Mouse (Mus musculus) layer of hippocampus, adult 2 months (tissue): Measurements from ENCODE around the gene Fam71f1. TPM values are rescaled to one million over a fixed set of nuclear protein-coding genes. Genes with fewer than 3 reads are reported as not detected.
"Not testable (repeated sequence)": the region's sequence is repeated elsewhere in the genome, so short reads cannot be mapped to it uniquely, and the experiment has no call there.

Experiments used
- DNase-seq, 2 experiments: peaks; one replicate each; pipeline ENCODE4 v3.0.0; 2022; ENCODE audit warnings: low spot score in 2 of 2
- H3K27ac ChIP-seq: fragments of 200-600 bp; 2 replicates; pipeline ENCODE4 v1.8.1; 2022
- H3K4me3 ChIP-seq: fragments of 200-600 bp; 2 replicates; pipeline ENCODE4 v1.8.1; 2022; ENCODE audit warnings: mild to moderate bottlenecking
- CTCF ChIP-seq: fragments of 200-600 bp; conservative IDR thresholded peaks from 2 replicates; pipeline ENCODE4 v1.8.1; 2022; ENCODE audit warnings: antibody characterized with exemption, mild to moderate bottlenecking, moderate library complexity
- total RNA-seq, 2 experiments: library from RNA; stranded (reverse); gene quantifications; 2 replicates each; pipeline ENCODE4 v1.2.3; 2021

Gene Fam71f1
- total RNA-seq, 2 experiments from 2014 or later, result not detected

DNA sequence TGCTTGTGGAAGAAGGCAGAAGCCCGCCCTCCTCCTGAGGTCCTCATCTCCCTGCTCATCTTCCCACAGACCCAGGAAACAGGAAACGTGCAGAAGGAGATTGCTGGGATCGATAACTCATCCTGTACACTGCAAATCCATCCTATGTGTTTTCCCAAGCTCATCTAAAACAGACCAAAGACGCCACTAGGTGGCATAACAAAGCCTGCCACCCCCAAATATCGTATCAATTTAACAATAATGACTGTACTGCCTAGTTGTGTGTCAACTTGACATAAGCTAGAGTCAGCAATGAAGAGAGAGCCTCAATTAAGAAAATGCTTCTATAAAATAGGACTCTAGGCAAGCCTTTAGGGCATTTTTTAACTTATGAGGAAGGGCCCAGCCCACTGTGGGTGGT lies 15.2 kb upstream of the Fam71f1 start:
- DNase-seq, result no peak
- Histone ChIP-seq H3K27ac (no peak overlapping the region), H3K4me3 (no peak overlapping the region)
- TF ChIP-seq CTCF, result peak; percentile 69

DNA sequence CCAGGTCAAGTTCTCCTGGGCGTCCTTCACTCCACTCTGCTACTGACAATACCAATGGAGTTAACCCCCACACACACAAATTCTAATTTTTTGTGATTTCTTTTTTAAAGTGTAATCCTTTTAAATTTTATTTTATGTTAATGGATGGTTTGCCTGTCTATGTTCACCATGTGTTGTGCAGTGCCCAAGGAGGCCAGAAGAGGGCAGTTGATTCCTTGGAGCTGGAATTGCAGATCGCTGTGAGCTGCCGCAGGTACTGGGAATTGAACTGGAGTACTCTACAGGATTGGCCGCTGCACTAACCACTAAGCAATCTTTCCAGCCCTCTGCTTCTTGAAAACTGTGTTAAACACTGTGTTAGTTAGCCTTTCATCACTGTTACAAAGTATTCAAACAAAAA lies 13.5 kb upstream of the Fam71f1 start:
- DNase-seq, result no peak
- TF ChIP-seq CTCF, result 0 out of 2 replicates have a peak, but pooled peaks have one; percentile 13
- no peak overlapping the region for H3K4me3 ChIP-seq
- H3K27ac ChIP-seq, result no peak overlapping the region

DNA sequence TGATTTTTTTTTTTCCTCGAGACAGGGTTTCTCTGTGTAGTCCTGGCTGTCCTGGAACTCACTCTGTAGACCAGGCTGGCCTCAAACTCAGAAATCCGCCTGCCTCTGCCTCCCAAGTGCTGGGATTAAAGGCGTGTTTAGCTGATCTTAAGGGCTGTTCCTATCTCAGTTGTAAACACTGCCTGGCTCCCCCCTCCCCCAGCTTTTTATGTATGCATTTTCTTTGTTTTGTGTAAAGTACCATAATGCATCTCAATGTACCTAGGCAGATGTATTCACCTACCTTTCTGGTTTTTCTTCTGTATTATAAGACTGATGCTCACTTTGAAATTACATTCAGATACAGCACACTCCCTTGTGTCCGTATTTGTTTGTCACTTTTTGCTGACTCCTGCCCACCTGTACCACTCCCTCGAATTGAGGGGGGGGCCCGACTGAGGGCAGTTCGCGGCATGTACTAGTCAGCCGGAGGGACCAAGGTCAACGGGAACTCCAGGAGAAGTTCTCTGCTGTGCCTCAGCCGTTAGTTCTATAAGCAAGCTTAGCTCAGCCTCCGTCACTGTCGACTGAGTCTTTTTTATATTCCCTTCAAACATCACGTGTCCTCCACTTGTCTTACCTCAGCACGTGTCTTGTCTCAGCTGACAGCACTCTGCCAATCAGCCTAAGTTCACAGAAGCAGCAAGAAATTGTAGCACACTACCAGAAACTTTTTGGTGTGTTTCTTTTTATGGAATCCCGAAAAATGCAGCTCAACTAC lies 9.9 kb upstream of the Fam71f1 start:
- DNase-seq, result no peak
- H3K27ac ChIP-seq, result no peak overlapping the region
- no peak overlapping the region for H3K4me3 ChIP-seq
- TF ChIP-seq CTCF, result no peak

DNA sequence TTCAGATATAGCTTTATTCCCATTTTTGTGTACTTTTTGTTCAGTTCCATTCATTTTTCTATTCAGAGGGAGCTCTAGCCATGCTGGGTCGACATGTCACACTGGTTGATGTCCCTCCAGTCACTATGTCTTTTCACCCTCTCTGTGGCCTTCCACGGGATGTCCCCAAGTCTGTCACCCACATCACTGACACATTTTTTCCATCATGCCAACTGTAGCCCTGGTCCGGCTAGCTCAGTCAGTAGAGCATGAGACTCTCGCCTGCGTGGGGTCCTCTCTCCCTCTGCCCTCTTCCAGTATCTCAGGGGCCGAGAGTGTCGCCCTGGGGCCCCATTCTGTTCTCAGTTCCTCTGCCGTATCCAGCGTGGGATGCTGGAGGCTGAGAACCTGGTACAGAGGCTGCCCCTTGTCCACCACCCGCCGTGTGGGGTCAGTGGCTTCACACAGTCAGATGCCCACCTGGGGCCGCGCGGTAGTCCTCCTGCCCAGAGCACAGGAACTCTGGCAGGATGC lies 5.2 kb upstream of the Fam71f1 start:
- no peak overlapping the region for H3K4me3 ChIP-seq
- no peak overlapping the region for H3K27ac ChIP-seq
- DNase-seq, result no peak
- no peak for TF ChIP-seq CTCF

DNA sequence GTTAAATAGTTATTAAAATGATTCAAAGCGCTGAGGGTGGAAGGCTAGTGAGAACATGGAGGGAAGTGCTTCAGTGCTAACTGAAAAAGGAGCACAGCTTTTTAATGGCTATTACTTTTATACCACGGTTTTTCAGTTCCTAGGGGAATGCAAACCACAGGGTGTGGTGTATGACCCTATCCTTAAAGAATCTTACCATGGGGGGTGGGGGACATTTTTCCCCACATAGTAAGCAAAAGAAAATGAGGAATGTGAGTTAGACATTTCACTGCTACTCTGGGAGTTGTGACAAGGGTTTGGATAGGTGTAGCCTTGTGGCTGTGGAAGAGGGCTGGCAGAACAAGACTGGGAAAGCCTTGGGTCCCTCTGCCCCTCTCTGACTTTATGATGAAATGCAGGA lies 1.7 kb upstream of the Fam71f1 start:
- Histone ChIP-seq H3K27ac (no peak overlapping the region), H3K4me3 (no peak overlapping the region)
- TF ChIP-seq CTCF, result no peak
- no peak for DNase-seq

DNA sequence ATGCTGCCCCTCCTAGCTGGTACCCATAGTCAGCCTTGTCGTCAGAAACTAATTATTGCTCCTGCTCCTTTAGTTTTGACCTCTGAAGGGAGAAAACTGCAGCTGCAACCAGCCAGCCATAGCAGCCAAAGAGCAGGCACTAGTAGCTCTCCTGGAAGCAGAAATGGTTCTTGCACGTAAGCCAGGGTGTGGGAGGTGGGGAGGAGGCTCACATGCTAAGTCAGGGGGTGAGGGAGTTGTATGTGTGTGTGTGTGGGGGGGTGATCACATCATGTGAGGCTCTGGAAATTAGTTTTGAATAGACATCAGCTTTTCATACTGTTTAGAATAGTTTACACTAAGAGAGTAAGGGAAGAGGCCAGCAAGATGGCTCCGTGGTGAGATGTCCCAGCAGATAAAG lies 999 bp upstream of the Fam71f1 start:
- H3K27ac ChIP-seq, result no peak overlapping the region
- no peak overlapping the region for H3K4me3 ChIP-seq
- no peak for DNase-seq
- TF ChIP-seq CTCF, result no peak

DNA sequence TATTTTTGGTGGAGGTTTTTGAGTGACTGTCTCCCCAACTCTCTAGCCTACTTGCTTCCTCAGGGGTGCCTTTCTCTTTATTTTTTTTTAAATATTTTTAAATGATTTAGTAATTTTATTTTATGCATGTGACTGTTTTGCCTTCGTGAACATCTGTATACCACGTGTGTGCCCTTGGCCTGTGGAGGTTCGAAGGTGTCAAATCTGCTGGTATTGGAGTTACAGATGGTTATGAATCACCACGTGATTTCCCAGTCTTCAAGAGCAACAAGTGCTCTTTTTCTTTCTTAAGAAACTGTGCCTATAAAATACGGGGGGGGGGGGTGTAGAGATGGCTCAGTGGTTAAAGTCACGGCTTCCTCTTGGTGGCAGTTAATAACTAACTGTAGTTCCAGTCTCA lies 2.6 kb downstream of the Fam71f1 start:
- no peak for TF ChIP-seq CTCF
- DNase-seq, result no peak

DNA sequence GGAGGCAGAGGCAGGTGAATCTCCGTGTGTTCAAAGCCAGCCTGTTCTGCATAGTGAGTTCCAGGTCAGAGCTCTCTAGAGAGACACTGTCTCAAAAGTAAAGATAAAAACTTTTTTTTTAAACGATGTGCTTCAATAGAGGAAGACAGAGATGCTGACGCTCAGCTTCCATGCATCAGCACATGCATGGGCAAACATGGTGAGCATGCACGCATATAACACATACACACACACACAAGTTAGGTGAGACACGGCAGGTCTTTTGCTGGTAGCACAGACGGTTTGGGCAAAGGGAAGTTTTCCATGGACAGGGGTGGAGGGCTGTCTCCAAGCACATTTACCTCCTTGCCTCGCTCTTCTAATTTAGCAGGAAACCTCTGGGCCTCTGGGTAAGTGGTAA lies 3.2 kb downstream of the Fam71f1 start:
- no peak for TF ChIP-seq CTCF
- DNase-seq, result no peak
- no peak overlapping the region for H3K4me3 ChIP-seq
- no peak overlapping the region for H3K27ac ChIP-seq

More for the DNA sequence above, 2.6 kb downstream of the Fam71f1 start:
- Histone ChIP-seq H3K27ac (no peak overlapping the region), H3K4me3 (no peak overlapping the region)

DNA sequence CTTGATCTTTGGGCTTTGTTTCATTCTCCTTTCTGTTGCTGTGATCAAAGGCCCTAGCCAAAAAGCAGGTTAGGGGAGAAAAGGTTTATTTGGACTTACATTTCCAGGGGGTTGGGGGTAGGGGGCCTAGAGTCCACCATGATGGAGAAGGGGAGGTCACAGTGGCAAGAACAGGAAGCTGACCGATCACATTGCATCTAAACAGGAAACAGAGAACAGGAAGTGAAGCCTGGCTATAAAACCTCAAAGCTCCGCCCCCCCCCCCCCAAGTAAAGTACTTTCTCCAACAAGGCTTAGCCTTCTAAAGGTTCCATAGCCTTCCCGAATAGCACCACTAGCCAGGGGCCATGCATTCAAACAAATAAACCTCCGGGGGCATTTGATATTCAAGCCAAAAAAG lies 3.8 kb downstream of the Fam71f1 start:
- no peak for DNase-seq
- H3K4me3 ChIP-seq, result no peak overlapping the region
- no peak overlapping the region for H3K27ac ChIP-seq
- no peak for TF ChIP-seq CTCF

DNA sequence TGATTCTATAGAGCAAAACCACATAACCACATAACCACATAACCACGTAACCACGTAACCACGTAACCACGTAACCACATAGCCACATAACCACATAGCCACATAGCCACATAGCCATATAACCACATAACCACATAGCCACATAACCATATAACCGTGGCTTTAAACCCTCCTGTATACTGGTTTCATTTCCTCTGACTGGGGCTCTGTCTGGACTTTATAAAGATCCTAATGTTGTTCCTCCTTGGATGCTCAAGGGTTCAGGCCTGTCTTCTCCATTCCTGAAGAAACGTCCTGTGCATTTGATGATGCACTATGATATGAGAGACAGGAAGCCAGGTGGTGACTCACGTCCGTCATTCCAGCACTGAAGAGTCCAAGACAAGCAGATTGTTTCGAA lies 8.0 kb downstream of the Fam71f1 start:
- H3K4me3 ChIP-seq, result no peak overlapping the region
- no peak for DNase-seq
- no peak for TF ChIP-seq CTCF
- no peak overlapping the region for H3K27ac ChIP-seq

DNA sequence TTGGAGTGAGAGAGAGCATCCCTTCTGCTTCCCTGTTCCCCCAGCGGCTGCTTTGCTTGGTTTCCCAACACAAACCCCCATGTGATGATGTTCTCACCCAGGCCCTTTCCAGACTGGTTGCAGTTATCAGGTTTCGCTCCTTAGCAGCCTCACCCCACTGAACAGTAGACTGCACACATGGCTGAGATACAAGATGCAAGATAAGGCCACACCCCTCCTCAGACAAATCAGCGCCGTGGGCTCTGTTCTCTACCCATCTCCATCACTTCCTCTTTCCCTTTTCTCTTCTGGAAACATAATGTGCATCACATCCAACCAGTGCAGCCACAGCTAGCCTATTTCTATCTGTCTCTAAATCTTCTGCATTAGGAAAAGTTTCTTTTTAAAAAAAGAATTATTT lies 10.6 kb downstream of the Fam71f1 start:
- Histone ChIP-seq H3K4me3 (no peak overlapping the region), H3K27ac (no peak overlapping the region)
- TF ChIP-seq CTCF, result no peak
- DNase-seq, result no peak

DNA sequence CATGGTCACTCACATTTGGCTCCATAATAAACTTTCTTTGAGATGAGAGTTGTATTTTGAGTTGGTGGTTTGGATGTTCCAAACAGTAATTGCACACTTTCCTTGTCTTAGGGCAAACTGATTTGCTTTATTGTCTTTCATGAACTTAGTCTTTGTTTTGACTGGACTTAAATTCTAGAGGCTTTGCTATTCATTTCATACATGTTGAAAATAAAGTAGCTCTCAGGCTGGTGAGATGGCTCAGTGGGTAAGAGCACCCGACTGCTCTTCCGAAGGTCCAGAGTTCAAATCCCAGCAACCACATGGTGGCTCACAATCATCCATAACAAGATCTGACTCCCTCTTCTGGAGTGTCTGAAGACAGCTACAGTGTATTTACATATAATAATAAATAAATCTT lies 27.6 kb downstream of the Fam71f1 start:
- not testable (repeated sequence) for H3K27ac ChIP-seq, H3K4me3 ChIP-seq

DNA sequence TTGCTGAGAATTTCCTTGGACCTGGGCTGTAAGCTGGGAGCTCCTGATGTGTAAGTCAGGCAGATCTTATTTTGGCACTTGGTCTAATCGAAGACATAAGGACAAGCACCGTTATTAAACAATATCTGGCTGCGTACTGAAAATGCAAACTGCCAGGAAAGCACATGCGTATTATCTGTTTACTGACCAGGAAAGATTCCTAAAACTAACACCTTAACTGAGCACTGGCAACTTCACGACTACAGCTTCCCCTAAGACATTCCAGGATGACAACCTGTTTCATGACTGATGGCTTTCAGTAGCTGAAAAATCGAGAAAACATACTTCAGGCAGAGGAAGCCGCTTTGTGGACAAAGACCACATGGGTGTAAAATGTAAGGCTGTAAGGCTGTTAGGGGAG lies 28.2 kb downstream of the Fam71f1 start:
- no peak for TF ChIP-seq CTCF
- H3K27ac ChIP-seq, result peak overlapping the region; percentile 93
- no peak for DNase-seq
- peak overlapping the region; percentile 91 for H3K4me3 ChIP-seq

More for the DNA sequence above, 27.6 kb downstream of the Fam71f1 start:
- DNase-seq, result not testable (repeated sequence)

DNA sequence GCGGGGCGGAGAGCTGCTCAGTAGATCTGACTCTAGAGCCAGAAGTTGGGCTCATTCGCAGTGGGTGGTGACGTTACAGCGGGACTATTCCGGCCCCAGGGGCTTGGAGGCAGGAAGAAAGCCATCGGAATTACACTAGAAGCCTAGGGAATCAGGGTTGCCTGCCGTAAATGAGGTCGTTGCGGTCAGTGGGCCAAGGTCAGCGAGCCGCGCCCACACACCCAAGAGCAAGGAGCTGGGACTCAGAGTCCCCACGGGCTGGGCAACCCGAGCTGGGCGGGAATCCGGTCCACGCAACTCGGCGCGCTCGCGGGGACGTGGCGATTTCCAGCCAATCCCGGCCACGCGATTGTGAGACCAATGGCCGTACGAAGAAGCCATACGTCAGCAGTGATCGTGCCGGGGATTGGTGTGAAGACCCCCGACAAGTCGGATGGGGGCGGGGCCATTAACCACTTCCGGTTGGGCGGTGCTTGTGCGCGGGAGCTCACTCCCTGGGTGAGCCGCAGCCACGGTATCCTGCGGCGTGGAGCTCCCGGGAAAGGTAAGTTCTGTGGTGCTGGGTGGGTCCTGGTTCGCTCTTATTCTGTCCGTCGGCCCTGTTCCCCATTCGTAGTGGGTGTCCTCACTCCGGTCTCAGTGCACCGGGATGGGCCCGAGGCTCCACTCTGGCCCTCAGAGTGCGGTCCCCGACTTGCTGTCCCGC lies 28.9 kb downstream of the Fam71f1 start, which contains the start of gene Calu:
TSS of gene Calu (plus strand) at position 405 of the 706 bp plus-strand sequence.
- peak within 1 kb of the TSS; percentile 91 for H3K4me3 ChIP-seq
- peak; percentile 99 to 100 for DNase-seq
- peak within 1 kb of the TSS; percentile 93 for H3K27ac ChIP-seq
- no peak for TF ChIP-seq CTCF
